Mouse (Mus musculus) stomach, postnatal 0 days (tissue): ENCODE results near the gene Gm44579. TPM values are rescaled to one million over a fixed set of nuclear protein-coding genes. Genes with fewer than 3 reads are reported as not detected.

Experiments used
- ATAC-seq: fragments of 200-750 bp; cut with Nextera tagmentation; 2 replicates; pipeline ENCODE4 v1.8.0; 2017; ENCODE audit not compliant: low FRiP score, low TSS enrichment
- DNase-seq: peaks from one replicate; pipeline ENCODE4 v3.0.0-alpha.2; 2016; ENCODE audit warnings: low spot score
- H3K27ac ChIP-seq: fragments of 300-500 bp; sonication (generic); replicated peaks from 2 replicates; pipeline ENCODE4 v1.5.1; 2014; ENCODE audit warnings: mild to moderate bottlenecking, control low read depth
- H3K27me3 ChIP-seq: fragments of 300-500 bp; sonication (generic); 2 replicates; pipeline ENCODE4 v1.6.1; 2014; ENCODE audit warnings: low read length; ENCODE audit not compliant: control insufficient read depth, insufficient read depth
- H3K36me3 ChIP-seq: fragments of 300-500 bp; sonication (generic); 2 replicates; pipeline ENCODE4 v1.6.1; 2014; ENCODE audit warnings: low read length, mixed read lengths; ENCODE audit not compliant: control insufficient read depth, insufficient read depth
- H3K4me1 ChIP-seq: fragments of 300-500 bp; sonication (generic); replicated peaks from 2 replicates; pipeline ENCODE4 v1.6.1; 2014; ENCODE audit warnings: antibody characterized with exemption; ENCODE audit not compliant: control insufficient read depth, insufficient read depth
- H3K4me2 ChIP-seq: fragments of 300-500 bp; sonication (generic); replicated peaks from 2 replicates; pipeline ENCODE4 v1.6.1; 2014; ENCODE audit warnings: low read depth, mild to moderate bottlenecking, control low read depth, moderate library complexity
- H3K4me3 ChIP-seq: fragments of 300-500 bp; sonication (generic); 2 replicates; pipeline ENCODE4 v1.5.1; 2014; ENCODE audit warnings: low read depth, low read length, control low read depth
- H3K9ac ChIP-seq: fragments of 300-500 bp; sonication (generic); 2 replicates; pipeline ENCODE4 v1.6.1; 2014; ENCODE audit warnings: mild to moderate bottlenecking, low read length, control low read depth, mixed read lengths
- H3K9me3 ChIP-seq: fragments of 300-500 bp; sonication (generic); 2 replicates; pipeline ENCODE4 v1.6.1; 2016; ENCODE audit warnings: low read length; ENCODE audit not compliant: control insufficient read depth
- CTCF ChIP-seq: IDR thresholded peaks from 2 replicates; pipeline ENCODE4 v1.5.1; 2016; ENCODE audit warnings: antibody characterized with exemption, low read depth, mild to moderate bottlenecking, moderate library complexity
- EP300 ChIP-seq: optimal IDR thresholded peaks from 2 replicates; pipeline ENCODE3; 2016; ENCODE audit warnings: antibody characterized with exemption
- WGBS: fragments of 180-500 bp; shearing (Covaris S2); extraction: QIAGEN DNeasy Blood & Tissue Kit; methylation state at CpG from one replicate; pipeline ENCODE4 v1.1.7; 2014; 5-methylcytosine and 5-hydroxymethylcytosine counted together
- polyA plus RNA-seq: library from polyadenylated mRNA; unstranded; fragments of >200 nt; fragmentation: Nextera tagmentation; extraction: Ambion mirVana; gene quantifications from 2 replicates; pipeline ENCODE4 v1.2.1, GENCODE M21; 2015

Gm44579 gene
- polyA plus RNA-seq, 1 experiment from 2014 or later = not detected

DNA sequence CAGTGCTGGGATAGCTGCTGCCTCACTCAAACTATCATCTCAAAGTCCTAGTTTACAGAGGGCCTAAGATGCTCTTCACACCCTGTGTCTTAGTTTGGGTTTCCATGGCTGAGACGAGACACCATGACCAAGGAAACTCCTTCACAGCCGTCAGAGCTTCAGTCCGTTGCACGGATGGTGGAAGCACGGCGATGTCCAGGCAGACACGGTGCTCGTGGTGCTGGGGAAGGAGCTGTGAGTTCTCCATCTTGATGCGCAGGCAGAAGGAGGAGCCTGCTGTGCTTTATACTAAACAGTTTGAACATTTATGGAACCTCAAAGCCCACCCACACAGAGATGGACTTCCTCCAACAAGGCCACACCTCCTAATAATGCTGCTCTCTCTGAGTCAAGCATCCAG, 83.9 kb downstream of the Gm44579 start:
- TF ChIP-seq EP300 = no peak
- TF ChIP-seq CTCF = no peak
- no peaks in the 10 kb centered on the region for H3K4me1 ChIP-seq
- H3K4me2 ChIP-seq = no peak overlapping the region
- no peak overlapping the region for H3K4me3 ChIP-seq
- WGBS = 88% methylated on average over 9 of the region's 9 CpGs
- no peak for ATAC-seq
- no peak for DNase-seq
- H3K27ac ChIP-seq = no peak overlapping the region
- no peaks in the 10 kb centered on the region for H3K9me3 ChIP-seq
- peaks cover 17% of the 10 kb centered on the region for H3K36me3 ChIP-seq
- no peaks in the 10 kb centered on the region for H3K27me3 ChIP-seq
- H3K9ac ChIP-seq = no peak overlapping the region

Other genes starting within 250 kb of the Gm44579 start
- gene Col2a1, start 216.3 kb downstream of the Gm44579 start, polyA plus RNA-seq = 0.05 and 0.21 TPM in 2 replicates
- gene Pfkm, start 128.4 kb downstream of the Gm44579 start, polyA plus RNA-seq = 15.5 and 16.7 TPM in 2 replicates
- 10.0 and 10.8 TPM in 2 replicates for gene Senp1, start 127.2 kb downstream of the Gm44579 start, polyA plus RNA-seq
- gene Asb8, start 55.4 kb downstream of the Gm44579 start, polyA plus RNA-seq = 31.3 and 31.9 TPM in 2 replicates
- gene Ccdc184, start 53.8 kb downstream of the Gm44579 start, polyA plus RNA-seq = 0.92 and 0.95 TPM in 2 replicates
- not detected in 2 replicates for gene Olfr288, start 25.4 kb downstream of the Gm44579 start, polyA plus RNA-seq
- not detected in 2 replicates for gene Olfr287, start 79 bp upstream of the Gm44579 start, polyA plus RNA-seq
- gene Olfr286, start 13.5 kb upstream of the Gm44579 start, polyA plus RNA-seq = not detected in 2 replicates
- not detected in 2 replicates for gene H1fnt, start 36.3 kb upstream of the Gm44579 start, polyA plus RNA-seq
- 0.22 and 0.30 TPM in 2 replicates for gene Zfp641, start 75.2 kb upstream of the Gm44579 start, polyA plus RNA-seq
- not detected in 2 replicates for gene Olfr285, start 96.4 kb upstream of the Gm44579 start, polyA plus RNA-seq
- not detected in 2 replicates for gene Olfr284, start 120.0 kb upstream of the Gm44579 start, polyA plus RNA-seq
- gene Olfr283, start 160.0 kb upstream of the Gm44579 start, polyA plus RNA-seq = not detected in 2 replicates
- gene Olfr282, start 210.2 kb upstream of the Gm44579 start, polyA plus RNA-seq = not detected in 2 replicates
- not detected in 2 replicates for gene Olfr281, start 231.6 kb upstream of the Gm44579 start, polyA plus RNA-seq
- not detected in 2 replicates for gene OR5BS1P, start 248.9 kb upstream of the Gm44579 start, polyA plus RNA-seq